Mouse (Mus musculus): ENCODE data around the gene Nfat5. TPM values are rescaled to one million over a fixed set of nuclear protein-coding genes. Genes with fewer than 3 reads are reported as not detected.

Gene Nfat5
- total RNA-seq, 2 experiments from 2014 or later: 19.4 to 32.2 TPM

GRCm38 (mm10) chr8:107395397-107395796 lies 102.1 kb downstream of the Nfat5 start:
- no peak for ATAC-seq (ENCODE audit: poor library complexity, severe bottlenecking)

DNA sequence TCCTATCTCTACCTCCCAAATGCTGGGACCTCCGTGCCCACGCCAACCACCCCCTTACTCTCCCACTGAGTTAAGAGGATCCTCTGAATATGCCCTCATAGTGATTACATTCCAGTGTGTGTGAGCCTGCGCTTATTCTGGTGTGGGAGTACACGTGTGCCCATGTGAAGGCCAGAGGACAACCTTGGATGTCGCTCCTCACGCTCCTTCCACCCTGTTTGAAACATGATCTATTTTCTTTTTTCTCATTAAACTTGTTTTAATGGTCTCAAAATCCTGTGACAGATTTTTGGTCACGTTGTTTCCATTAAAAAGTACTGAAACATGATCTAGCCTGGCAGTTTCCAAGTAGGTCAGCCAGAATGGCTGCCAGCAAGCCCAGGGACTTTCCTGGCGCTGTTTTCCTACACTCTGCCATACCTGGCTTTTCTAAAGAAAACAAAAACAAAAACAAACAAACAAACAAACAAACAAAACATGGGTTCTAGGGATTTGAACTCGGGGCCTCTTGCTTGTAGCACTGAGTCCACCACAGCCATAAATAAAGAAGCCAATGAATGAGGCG lies 102.9 kb downstream of the Nfat5 start:
- ATAC-seq (ENCODE audit: poor library complexity, severe bottlenecking): no peak

DNA sequence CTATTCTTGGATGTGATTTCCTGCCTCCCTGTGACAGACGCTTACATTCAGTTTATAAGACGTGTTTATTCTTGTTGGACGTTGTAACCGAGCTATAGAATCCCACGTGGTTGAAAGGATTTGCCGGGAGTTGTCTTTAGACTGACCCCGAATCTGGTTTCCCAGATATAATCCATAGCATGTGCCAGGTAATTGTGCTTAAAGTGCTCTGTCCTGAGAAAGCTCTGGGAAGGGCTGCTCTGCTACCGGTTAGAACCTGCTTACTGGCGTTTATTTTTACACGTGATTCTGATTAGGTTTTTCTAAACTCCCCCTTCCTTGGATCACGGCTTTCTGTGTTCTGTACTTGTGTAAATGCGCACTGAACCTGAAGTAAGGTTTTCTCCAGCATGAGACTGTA lies 104.4 kb downstream of the Nfat5 start:
- ATAC-seq (ENCODE audit: poor library complexity, severe bottlenecking): no peak

- no peak for ATAC-seq (ENCODE audit: poor library complexity, severe bottlenecking)
These were observed 106.2 kb downstream of the Nfat5 start for GRCm38 (mm10) chr8:107399495-107399894.

DNA sequence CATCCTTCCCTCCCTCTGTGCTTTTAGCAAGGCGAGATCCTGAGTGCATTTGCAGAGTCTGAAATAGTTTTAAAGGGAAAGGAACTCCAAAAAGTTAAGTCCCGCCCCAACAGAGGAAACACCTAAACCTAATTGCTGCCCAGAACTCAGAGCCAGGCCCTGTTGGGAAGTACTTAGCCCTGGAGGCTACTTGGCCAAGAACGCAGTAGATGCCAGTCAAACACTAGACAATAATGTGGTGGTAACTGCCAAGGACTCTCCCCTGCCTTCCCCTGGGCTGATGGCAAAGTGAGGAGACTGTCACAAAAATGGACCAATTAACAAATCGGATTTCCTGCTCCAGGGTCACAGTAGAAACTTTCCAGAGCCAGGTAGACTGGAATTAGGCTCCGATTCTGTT lies 108.6 kb downstream of the Nfat5 start:
- ATAC-seq (ENCODE audit: poor library complexity, severe bottlenecking): no peak

DNA sequence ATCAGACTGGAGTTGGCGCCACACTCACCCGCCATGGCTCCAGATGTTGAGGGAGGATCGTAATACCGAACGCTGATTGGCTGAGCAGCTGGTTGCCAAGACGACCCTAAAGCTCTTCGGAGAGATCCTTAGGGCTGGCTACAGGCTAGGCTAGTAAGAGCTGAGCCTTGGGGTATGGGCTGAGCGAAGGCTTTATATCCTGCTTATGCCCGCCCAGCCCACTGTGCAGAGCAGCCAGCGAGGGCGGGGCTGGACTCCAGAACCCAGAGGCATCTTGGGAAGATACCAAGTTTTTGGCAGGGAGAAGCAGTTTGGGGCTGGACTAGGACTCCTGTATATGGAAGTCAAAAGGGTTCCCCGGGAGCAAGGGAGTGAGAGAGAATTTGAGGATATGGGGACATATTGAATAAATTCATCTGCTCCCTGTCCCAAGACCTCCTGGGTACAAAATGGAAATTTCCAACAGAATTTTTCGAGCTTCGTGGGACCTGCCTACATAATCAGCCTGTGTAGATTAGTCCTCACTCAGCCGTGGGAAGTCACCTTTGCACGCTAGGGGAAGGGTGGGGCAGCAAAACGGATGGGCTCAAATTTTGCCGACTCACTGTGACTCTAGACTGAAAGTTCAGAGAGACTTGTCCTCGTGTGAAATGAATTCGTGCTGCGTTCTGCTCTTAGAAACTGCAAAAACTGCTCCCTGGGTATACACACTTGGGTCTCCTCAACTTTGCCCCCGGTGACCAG lies 109.9 kb downstream of the Nfat5 start, which contains the start of gene Nqo1:
Gene Nqo1, minus strand, starts transcription at position 169 of the 744 bp plus-strand sequence.
- peak; percentile 90 for ATAC-seq (ENCODE audit: poor library complexity, severe bottlenecking)

- ATAC-seq (ENCODE audit: poor library complexity, severe bottlenecking): no peak
These were observed 110.8 kb downstream of the Nfat5 start for GRCm38 (mm10) chr8:107404057-107404456.

DNA sequence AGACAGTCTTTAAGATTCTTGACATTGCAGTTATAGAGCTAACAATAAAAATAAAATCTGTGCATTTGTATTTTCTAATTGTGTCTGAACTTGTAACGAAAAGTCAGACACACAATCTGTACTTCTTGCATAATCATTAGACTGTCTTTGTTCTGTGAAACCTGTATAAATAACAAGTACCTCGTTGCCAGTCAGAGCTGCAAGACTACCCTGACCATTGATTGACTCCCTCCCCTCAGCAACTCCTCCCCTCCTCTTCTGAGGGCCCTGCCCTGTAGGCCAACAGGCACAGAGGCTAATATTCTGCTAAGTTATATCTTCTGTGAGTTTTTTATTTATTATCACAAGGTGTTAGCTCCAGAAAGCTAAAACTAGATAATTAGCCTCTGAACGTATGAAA lies 112.7 kb downstream of the Nfat5 start:
- no peak for ATAC-seq (ENCODE audit: poor library complexity, severe bottlenecking)

- peak; percentile 88 for ATAC-seq (ENCODE audit: poor library complexity, severe bottlenecking)
These were observed 118.1 kb downstream of the Nfat5 start for GRCm38 (mm10) chr8:107411391-107411790.

- 0 out of 2 replicates have a peak, but pooled peaks have one; percentile 19 for ATAC-seq (ENCODE audit: poor library complexity, severe bottlenecking)
These were observed 119.3 kb downstream of the Nfat5 start for GRCm38 (mm10) chr8:107412552-107412951.

- ATAC-seq (ENCODE audit: poor library complexity, severe bottlenecking): no peak
These were observed 120.6 kb downstream of the Nfat5 start for GRCm38 (mm10) chr8:107413881-107414280.

DNA sequence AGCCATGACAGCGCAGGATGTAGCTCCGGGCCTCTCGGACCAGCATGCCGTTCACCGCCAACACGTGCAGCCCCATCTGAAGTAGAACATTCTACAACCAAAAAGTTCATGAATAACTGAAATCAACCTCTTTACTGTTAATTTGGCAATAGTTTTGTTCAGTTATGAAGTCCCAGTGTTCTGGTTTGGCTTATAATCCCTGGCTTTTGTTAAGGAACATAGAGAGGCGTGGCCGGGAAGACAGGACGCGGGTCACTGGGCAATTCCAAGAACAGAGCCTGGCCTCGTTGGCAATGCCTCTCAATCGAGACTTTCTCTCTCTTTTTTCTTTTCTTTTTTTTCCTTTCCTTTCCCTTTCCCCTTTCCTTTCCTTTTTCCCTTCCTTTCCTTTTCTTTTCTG lies 123.7 kb downstream of the Nfat5 start:
- ATAC-seq (ENCODE audit: poor library complexity, severe bottlenecking): no peak

GRCm38 (mm10) chr8:107424176-107424575 lies 130.9 kb downstream of the Nfat5 start:
- ATAC-seq (ENCODE audit: poor library complexity, severe bottlenecking): peak; percentile 11

- peak; percentile 98 for ATAC-seq (ENCODE audit: poor library complexity, severe bottlenecking)
These were observed 131.4 kb downstream of the Nfat5 start, which contains the start of gene Nob1 for GRCm38 (mm10) chr8:107424597-107425229. TSS of gene Nob1 (minus strand) at chr8:107425051.

GRCm38 (mm10) chr8:107425230-107425597 lies 131.9 kb downstream of the Nfat5 start:
- ATAC-seq (ENCODE audit: poor library complexity, severe bottlenecking): peak; percentile 6; the same call in 1 of the 2 replicates

Other genes starting within 250 kb of the Nfat5 start
- gene Pdf, start 244.9 kb upstream of the Nfat5 start, total RNA-seq (2015): 9.8 and 12.9 TPM in 2 replicates
- 15.6 and 29.5 TPM in 2 replicates for gene Pdf, start 244.9 kb upstream of the Nfat5 start, total RNA-seq (2017)
- gene Cog8, start 236.8 kb upstream of the Nfat5 start, total RNA-seq (2015): 14.7 and 16.8 TPM in 2 replicates
- 17.7 and 24.3 TPM in 2 replicates for gene Cog8, start 236.8 kb upstream of the Nfat5 start, total RNA-seq (2017)
- gene Nip7, start 236.6 kb upstream of the Nfat5 start, total RNA-seq (2015): 16.5 and 26.4 TPM in 2 replicates
- 10.6 and 12.5 TPM in 2 replicates for gene Nip7, start 236.6 kb upstream of the Nfat5 start, total RNA-seq (2017)
- gene Tmed6, start 227.8 kb upstream of the Nfat5 start, total RNA-seq (2015): 0.57 TPM in 1 of 2 replicates, not detected in the other
- not detected in 2 replicates for gene Tmed6, start 227.8 kb upstream of the Nfat5 start, total RNA-seq (2017)
- gene Terf2, start 196.9 kb upstream of the Nfat5 start, total RNA-seq (2015): 22.6 and 26.6 TPM in 2 replicates
- gene Terf2, start 196.9 kb upstream of the Nfat5 start, total RNA-seq (2017): 18.5 and 19.0 TPM in 2 replicates
- 41.8 and 43.9 TPM in 2 replicates for gene Cyb5b, start 142.8 kb upstream of the Nfat5 start, total RNA-seq (2015)
- gene Cyb5b, start 142.8 kb upstream of the Nfat5 start, total RNA-seq (2017): 43.9 and 46.7 TPM in 2 replicates
- 1.6 and 2.0 TPM in 2 replicates for gene Nqo1, start 109.7 kb downstream of the Nfat5 start, total RNA-seq (2015)
- 1.7 and 2.4 TPM in 2 replicates for gene Nqo1, start 109.7 kb downstream of the Nfat5 start, total RNA-seq (2017)
- gene Nob1, start 131.6 kb downstream of the Nfat5 start, total RNA-seq (2015): 16.1 and 16.2 TPM in 2 replicates
- 8.7 and 12.6 TPM in 2 replicates for gene Nob1, start 131.6 kb downstream of the Nfat5 start, total RNA-seq (2017)
- 37.4 and 50.0 TPM in 2 replicates for gene Wwp2, start 142.9 kb downstream of the Nfat5 start, total RNA-seq (2015)
- gene Wwp2, start 142.9 kb downstream of the Nfat5 start, total RNA-seq (2017): 55.5 and 74.5 TPM in 2 replicates

All from megakaryocyte, adult 5-6 weeks (primary cell).